Mouse (Mus musculus) MEL (cell line): ENCODE data around the gene Higd1c. TPM values are rescaled to one million over a fixed set of nuclear protein-coding genes. Genes with fewer than 3 reads are reported as not detected.

Source experiments
- DNase-seq: peaks from one replicate; pipeline ENCODE4 v3.0.0; 2011; ENCODE audit warnings: low read depth, low spot score
- H3K27ac ChIP-seq: 2 replicates; pipeline ENCODE4 v1.5.1; 2012; ENCODE audit warnings: low read depth, mild to moderate bottlenecking, control low read depth, low read length, moderate library complexity; ENCODE audit not compliant: control insufficient read depth
- H3K27me3 ChIP-seq, 2 experiments: fragments of 150-350 bp in 1 of 2; sonication (generic) in 1 of 2; 2 replicates each; pipeline ENCODE4 v1.6.1; 2012; ENCODE audit warnings: low read length in 2 of 2, mild to moderate bottlenecking in 2 of 2, improper control_type of control experiment in 1 of 2, moderate library complexity in 1 of 2; ENCODE audit not compliant: insufficient read depth in 2 of 2, control insufficient read depth in 1 of 2
- H3K36me3 ChIP-seq, 2 experiments: 2 replicates each; pipeline ENCODE4 v1.6.1; 2012 to 2014; ENCODE audit warnings: low read length in 2 of 2, improper control_type of control experiment in 1 of 2, inconsistent platforms in 1 of 2, mild to moderate bottlenecking in 1 of 2; ENCODE audit not compliant: insufficient read depth in 2 of 2, control insufficient read depth in 1 of 2
- H3K4me1 ChIP-seq, 2 experiments: fragments of 150-350 bp in 1 of 2; sonication (generic) in 1 of 2; 2 replicates each; pipeline ENCODE4 v1.6.1; 2012; ENCODE audit warnings: low read length in 2 of 2, improper control_type of control experiment in 1 of 2, mild to moderate bottlenecking in 1 of 2; ENCODE audit not compliant: insufficient read depth in 2 of 2, control insufficient read depth in 1 of 2
- H3K4me3 ChIP-seq, 2 experiments: fragments of 150-350 bp in 1 of 2; sonication (generic) in 1 of 2; 2 replicates each; pipeline ENCODE4 v1.5.1; 2012; ENCODE audit warnings: low read depth in 2 of 2, low read length in 2 of 2, mild to moderate bottlenecking in 2 of 2, moderate library complexity in 2 of 2, control low read depth in 1 of 2, improper control_type of control experiment in 1 of 2; ENCODE audit not compliant: control insufficient read depth in 1 of 2, insufficient read depth in 1 of 2
- H3K79me2 ChIP-seq: 2 replicates; pipeline ENCODE4 v1.6.1; 2012; ENCODE audit warnings: mild to moderate bottlenecking, low read length, moderate library complexity; ENCODE audit not compliant: control insufficient read depth, poor library complexity, insufficient read depth
- H3K9ac ChIP-seq: 2 replicates; pipeline ENCODE4 v1.6.1; 2012; ENCODE audit warnings: low read depth, mild to moderate bottlenecking, control low read depth, low read length, moderate library complexity; ENCODE audit not compliant: control insufficient read depth, poor library complexity, severe bottlenecking
- H3K9me3 ChIP-seq: fragments of 150-350 bp; sonication (generic); replicated peaks from 2 replicates; pipeline ENCODE4 v1.6.1; 2012; ENCODE audit warnings: mild to moderate bottlenecking, low read length, improper control_type of control experiment, moderate library complexity; ENCODE audit not compliant: insufficient read depth
- CTCF ChIP-seq, 3 experiments: IDR thresholded peaks in 2 of 3; conservative IDR thresholded peaks in 1 of 3; 2 replicates each; pipeline ENCODE4 v1.5.1; 2011 to 2012; ENCODE audit warnings: low read length in 3 of 3, low read depth in 2 of 3, mild to moderate bottlenecking in 2 of 3, improper control_type of control experiment in 1 of 3, inconsistent platforms in 1 of 3, mixed read lengths in 1 of 3, moderate library complexity in 1 of 3; ENCODE audit not compliant: control insufficient read depth in 1 of 3, insufficient read depth in 1 of 3, poor library complexity in 1 of 3, severe bottlenecking in 1 of 3
- EP300 ChIP-seq, 2 experiments: IDR thresholded peaks; 2 replicates each; pipeline ENCODE4 v1.6.1; 2011; ENCODE audit warnings: improper control_type of control experiment in 2 of 2, low read length in 2 of 2, low read depth in 1 of 2, mild to moderate bottlenecking in 1 of 2
- GABPA ChIP-seq: IDR thresholded peaks from 2 replicates; pipeline ENCODE4 v1.6.1; 2012; ENCODE audit warnings: low read depth, mild to moderate bottlenecking, inconsistent platforms, low read length, improper control_type of control experiment, moderate library complexity
- GATA1 ChIP-seq: IDR thresholded peaks from 2 replicates; pipeline ENCODE4 v1.6.1; 2011; ENCODE audit warnings: low read depth, low read length, improper control_type of control experiment
- JUND ChIP-seq: IDR thresholded peaks from 2 replicates; pipeline ENCODE4 v1.6.1; 2011; ENCODE audit warnings: low read depth, mild to moderate bottlenecking, improper control_type of control experiment, low read length
- KAT2A ChIP-seq: conservative IDR thresholded peaks from 2 replicates; pipeline ENCODE4 v1.6.1; 2012; ENCODE audit warnings: low read depth, low read length, improper control_type of control experiment, inconsistent platforms
- MAX ChIP-seq: IDR thresholded peaks from 2 replicates; pipeline ENCODE4 v1.6.1; 2011; ENCODE audit warnings: low read length, improper control_type of control experiment
- NELFE ChIP-seq: IDR thresholded peaks from 2 replicates; pipeline ENCODE4 v1.6.1; 2011; ENCODE audit warnings: low read depth, low read length, improper control_type of control experiment
- POLR2A ChIP-seq, 2 experiments: IDR thresholded peaks; 2 replicates each; pipeline ENCODE4 v1.6.1; 2011 to 2012; ENCODE audit warnings: low read length in 2 of 2, mild to moderate bottlenecking in 2 of 2, control low read depth in 1 of 2, improper control_type of control experiment in 1 of 2, low read depth in 1 of 2, moderate library complexity in 1 of 2; ENCODE audit not compliant: control insufficient read depth in 1 of 2, insufficient read depth in 1 of 2, poor library complexity in 1 of 2
- POLR2AphosphoS5 ChIP-seq: IDR thresholded peaks from 2 replicates; pipeline ENCODE4 v1.6.1; 2012; ENCODE audit warnings: low read depth, borderline replicate concordance, mild to moderate bottlenecking, inconsistent platforms, low read length, moderate library complexity, mixed read lengths
- RCOR1 ChIP-seq: IDR thresholded peaks from 2 replicates; pipeline ENCODE4 v1.6.1; 2012; ENCODE audit warnings: low read depth, mild to moderate bottlenecking, inconsistent platforms, low read length, improper control_type of control experiment
- USF2 ChIP-seq, 2 experiments: IDR thresholded peaks; 2 replicates each; pipeline ENCODE4 v1.6.1; 2011 to 2012; ENCODE audit warnings: improper control_type of control experiment in 2 of 2, low read length in 2 of 2, borderline replicate concordance in 1 of 2, inconsistent platforms in 1 of 2, low read depth in 1 of 2, mild to moderate bottlenecking in 1 of 2; ENCODE audit not compliant: insufficient read depth in 1 of 2
- ZMIZ1 ChIP-seq: IDR thresholded peaks from 2 replicates; pipeline ENCODE4 v1.6.1; 2012; ENCODE audit warnings: low read depth, mild to moderate bottlenecking, inconsistent platforms, low read length, improper control_type of control experiment, moderate library complexity
- ZNF384 ChIP-seq: IDR thresholded peaks from 2 replicates; pipeline ENCODE4 v1.6.1; 2012; ENCODE audit warnings: low read depth, mild to moderate bottlenecking, inconsistent platforms, low read length, improper control_type of control experiment
- polyA plus RNA-seq, 2 experiments: library from polyadenylated mRNA; stranded (reverse) in 1 of 2; unstranded in 1 of 2; fragments of >175 nt in 1 of 2; fragments of >200 nt in 1 of 2; gene quantifications; 2 replicates each; pipeline versions ENCODE4 v1.2.1 to v1.2.4; 2012; ENCODE audit warnings: low replicate concordance in 2 of 2, low read depth in 1 of 2; ENCODE audit not compliant: insufficient read length in 2 of 2, insufficient read depth in 1 of 2, missing spikeins in 1 of 2
- total RNA-seq: library from RNA; depleted of rRNA; stranded (reverse); fragments of 300-350 nt; gene quantifications from 2 replicates; pipeline ENCODE4 v1.2.3, GENCODE M21; 2012

Gene Higd1c
- total and polyA plus RNA-seq, 3 experiments, result not detected

GRCm38 (mm10) chr15:100388224-100388835, 24.0 kb downstream of the Higd1c start:
- Histone ChIP-seq H3K9me3 (no peaks in the 10 kb centered on the region), H3K79me2 (no peaks in the 10 kb centered on the region), H3K4me1 (peaks cover 21 to 25% of the 10 kb centered on the region in 2 experiments), H3K9ac (no peak overlapping the region), H3K4me3 (no peak overlapping the region), H3K27ac (no peak overlapping the region), H3K36me3 (peaks cover 0 to 22% of the 10 kb centered on the region in 2 experiments; a peak in 2 of 4 replicates), H3K27me3 (no peaks in the 10 kb centered on the region)
- TF ChIP-seq KAT2A, result no peak
- TF ChIP-seq ZNF384, result no peak
- no peak for TF ChIP-seq GATA1
- TF ChIP-seq USF2 (IDR thresholded peaks at IDR 0.05; ENCODE audit: borderline replicate concordance in 1 of 2, insufficient read depth in 1 of 2, low read depth in 1 of 2, low read length in 2 of 2), result no peak
- no peak for TF ChIP-seq JUND
- no peak for TF ChIP-seq GABPA
- no peak for TF ChIP-seq RCOR1
- no peak for TF ChIP-seq MAX
- TF ChIP-seq NELFE, result no peak
- TF ChIP-seq ZMIZ1, result no peak
- TF ChIP-seq CTCF (IDR thresholded peaks at IDR 0.05 in 2 of 3, conservative IDR thresholded peaks at IDR 0.05 in 1 of 3; ENCODE audit: control insufficient read depth in 1 of 3, insufficient read depth in 1 of 3, low read depth in 2 of 3, low read length in 3 of 3, poor library complexity in 1 of 3, severe bottlenecking in 1 of 3), result no peak
- TF ChIP-seq EP300 (IDR thresholded peaks at IDR 0.05; ENCODE audit: low read depth in 1 of 2, low read length in 2 of 2), result no peak
- TF ChIP-seq POLR2A (IDR thresholded peaks at IDR 0.05; ENCODE audit: control insufficient read depth in 1 of 2, insufficient read depth in 1 of 2, low read depth in 1 of 2, low read length in 2 of 2, poor library complexity in 1 of 2), result no peak
- TF ChIP-seq, all 39 proteins: peak for 0
- DNase-seq, result peak; percentile 64

DNA sequence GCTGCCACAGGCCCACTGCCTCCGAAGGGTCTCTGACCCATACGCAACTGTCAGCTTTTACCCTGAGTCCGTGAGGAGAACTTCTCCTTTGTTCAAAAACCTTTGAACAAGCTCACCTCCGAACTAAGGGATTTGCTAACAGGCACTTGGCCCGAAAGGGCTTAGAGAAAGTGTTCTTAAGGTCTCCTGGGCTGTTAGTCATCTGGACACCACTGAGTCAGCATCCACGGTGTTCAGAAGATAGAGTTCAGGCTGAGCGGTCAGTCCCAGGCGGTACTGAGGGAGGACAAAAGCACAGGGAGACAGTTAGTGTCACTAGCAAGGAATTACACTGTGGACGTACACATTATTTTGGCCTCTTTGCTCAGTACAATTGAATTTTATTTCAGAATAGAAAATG, 24.5 kb downstream of the Higd1c start:
- 0 out of 2 replicates have a peak, but pooled peaks have one; percentile 44 for TF ChIP-seq ZMIZ1
- TF ChIP-seq POLR2AphosphoS5, result no peak
- TF ChIP-seq, all 39 proteins: peak for 1
- Histone ChIP-seq H3K36me3 (peaks cover under 1 to 22% of the 10 kb centered on the region in 2 experiments; a peak in 3 of 4 replicates), H3K27ac (no peak overlapping the region), H3K4me1 (peaks cover 21 to 25% of the 10 kb centered on the region in 2 experiments), H3K9me3 (no peaks in the 10 kb centered on the region), H3K79me2 (no peaks in the 10 kb centered on the region), H3K27me3 (no peaks in the 10 kb centered on the region), H3K9ac (no peak overlapping the region), H3K4me3 (no peak overlapping the region)
- DNase-seq, result no peak
